Mouse (Mus musculus): ENCODE data around the gene Mxi1.

The Mxi1 gene

GRCm38 (mm10) chr19:53310348-53310747, at the start of gene Mxi1:
TSS of gene Mxi1 (plus strand) at chr19:53310518.
- in situ Hi-C loops (cut with MboI), result no loop called here

- in situ Hi-C loops (cut with MboI), result no loop called here
Observed at GRCm38 (mm10) chr19:53260828-53261227, 49.5 kb upstream of the Mxi1 start.

- in situ Hi-C loops (cut with MboI), result no loop called here
Observed at GRCm38 (mm10) chr19:53262061-53262460, 48.3 kb upstream of the Mxi1 start.

- in situ Hi-C loops (cut with MboI), result no loop called here
Observed at GRCm38 (mm10) chr19:53263859-53264733, 46.2 kb upstream of the Mxi1 start.

GRCm38 (mm10) chr19:53264821-53265727, 45.2 kb upstream of the Mxi1 start:
- in situ Hi-C loops (cut with MboI), result no loop called here

GRCm38 (mm10) chr19:53267305-53267704, 43.0 kb upstream of the Mxi1 start:
- in situ Hi-C loops (cut with MboI), result no loop called here

- in situ Hi-C loops (cut with MboI), result no loop called here
Observed at GRCm38 (mm10) chr19:53273055-53273722, 37.1 kb upstream of the Mxi1 start.

GRCm38 (mm10) chr19:53273781-53274428, 36.4 kb upstream of the Mxi1 start:
- in situ Hi-C loops (cut with MboI), result no loop called here

GRCm38 (mm10) chr19:53275204-53275603, 35.1 kb upstream of the Mxi1 start:
- in situ Hi-C loops (cut with MboI), result no loop called here

GRCm38 (mm10) chr19:53276902-53277707, 33.2 kb upstream of the Mxi1 start:
- in situ Hi-C loops (cut with MboI), result no loop called here

GRCm38 (mm10) chr19:53278491-53279415, 31.6 kb upstream of the Mxi1 start:
- in situ Hi-C loops (cut with MboI), result no loop called here

GRCm38 (mm10) chr19:53280254-53280653, 30.1 kb upstream of the Mxi1 start:
- in situ Hi-C loops (cut with MboI), result no loop called here

- in situ Hi-C loops (cut with MboI), result no loop called here
Observed at GRCm38 (mm10) chr19:53282571-53282970, 27.7 kb upstream of the Mxi1 start.

GRCm38 (mm10) chr19:53283742-53284141, 26.6 kb upstream of the Mxi1 start:
- in situ Hi-C loops (cut with MboI), result no loop called here

- in situ Hi-C loops (cut with MboI), result no loop called here
Observed at GRCm38 (mm10) chr19:53284268-53285208, 25.8 kb upstream of the Mxi1 start.

- in situ Hi-C loops (cut with MboI), result no loop called here
Observed at GRCm38 (mm10) chr19:53296331-53297254, 13.7 kb upstream of the Mxi1 start.

- in situ Hi-C loops (cut with MboI), result no loop called here
Observed at GRCm38 (mm10) chr19:53299156-53299828, 11.0 kb upstream of the Mxi1 start.

All from mature B cell (primary cell).